Mouse (Mus musculus) kidney, postnatal 0 days (tissue): ENCODE results near the gene Trcg1. TPM values are rescaled to one million over a fixed set of nuclear protein-coding genes. Genes with fewer than 3 reads are reported as not detected.
A peak's percentile ranks its signal among the peaks of the same experiment; 100 is the strongest.

ENCODE experiments used
- ATAC-seq: fragments of 200-750 bp; cut with Nextera tagmentation; replicated peaks from 2 replicates; pipeline ENCODE4 v1.8.0; 2017; ENCODE audit warnings: low read depth, moderate number of reproducible peaks, moderate TSS enrichment, moderate library complexity; ENCODE audit not compliant: low FRiP score
- DNase-seq: peaks from one replicate; pipeline ENCODE4 v3.0.0-alpha.2; 2016; ENCODE audit warnings: low spot score
- H3K27ac ChIP-seq: fragments of 300-500 bp; sonication (generic); 2 replicates; pipeline ENCODE4 v1.5.1; 2014; ENCODE audit warnings: mild to moderate bottlenecking
- H3K27me3 ChIP-seq: fragments of 300-500 bp; sonication (generic); 2 replicates; pipeline ENCODE4 v1.6.1; 2014; ENCODE audit warnings: low read length, mixed read lengths; ENCODE audit not compliant: insufficient read depth
- H3K36me3 ChIP-seq: fragments of 300-500 bp; sonication (generic); 2 replicates; pipeline ENCODE4 v1.6.1; 2014; ENCODE audit warnings: low read length, mixed read lengths; ENCODE audit not compliant: insufficient read depth
- H3K4me1 ChIP-seq: fragments of 300-500 bp; sonication (generic); replicated peaks from 2 replicates; pipeline ENCODE4 v1.6.1; 2014; ENCODE audit warnings: antibody characterized with exemption, low read length, mixed read lengths; ENCODE audit not compliant: insufficient read depth
- H3K4me2 ChIP-seq: fragments of 300-500 bp; sonication (generic); 2 replicates; pipeline ENCODE4 v1.6.1; 2014; ENCODE audit warnings: mild to moderate bottlenecking, low read length, moderate library complexity, mixed read lengths
- H3K4me3 ChIP-seq: fragments of 300-500 bp; sonication (generic); replicated peaks from 2 replicates; pipeline ENCODE4 v1.5.1; 2014; ENCODE audit warnings: low read depth, low read length
- H3K9ac ChIP-seq: fragments of 300-500 bp; sonication (generic); 2 replicates; pipeline ENCODE4 v1.6.1; 2014; ENCODE audit warnings: low read depth, low read length
- H3K9me3 ChIP-seq: fragments of 300-500 bp; sonication (generic); replicated peaks from 2 replicates; pipeline ENCODE4 v1.6.1; 2016; ENCODE audit warnings: low read length, inconsistent platforms, mixed read lengths
- CTCF ChIP-seq: IDR thresholded peaks from 2 replicates; pipeline ENCODE4 v1.5.1; 2016; ENCODE audit warnings: antibody characterized with exemption, low read depth, mild to moderate bottlenecking, moderate library complexity
- WGBS: fragments of 180-500 bp; shearing (Covaris S2); extraction: QIAGEN DNeasy Blood & Tissue Kit; methylation state at CpG from one replicate; pipeline ENCODE4 v1.1.7; 2014; 5-methylcytosine and 5-hydroxymethylcytosine counted together
- polyA plus RNA-seq: library from polyadenylated mRNA; unstranded; fragments of >200 nt; fragmentation: Nextera tagmentation; extraction: Ambion mirVana; gene quantifications from 2 replicates; pipeline ENCODE4 v1.2.1, GENCODE M21; 2015

Gene Trcg1
- polyA plus RNA-seq, 1 experiment from 2014 or later: 0.04 TPM

DNA sequence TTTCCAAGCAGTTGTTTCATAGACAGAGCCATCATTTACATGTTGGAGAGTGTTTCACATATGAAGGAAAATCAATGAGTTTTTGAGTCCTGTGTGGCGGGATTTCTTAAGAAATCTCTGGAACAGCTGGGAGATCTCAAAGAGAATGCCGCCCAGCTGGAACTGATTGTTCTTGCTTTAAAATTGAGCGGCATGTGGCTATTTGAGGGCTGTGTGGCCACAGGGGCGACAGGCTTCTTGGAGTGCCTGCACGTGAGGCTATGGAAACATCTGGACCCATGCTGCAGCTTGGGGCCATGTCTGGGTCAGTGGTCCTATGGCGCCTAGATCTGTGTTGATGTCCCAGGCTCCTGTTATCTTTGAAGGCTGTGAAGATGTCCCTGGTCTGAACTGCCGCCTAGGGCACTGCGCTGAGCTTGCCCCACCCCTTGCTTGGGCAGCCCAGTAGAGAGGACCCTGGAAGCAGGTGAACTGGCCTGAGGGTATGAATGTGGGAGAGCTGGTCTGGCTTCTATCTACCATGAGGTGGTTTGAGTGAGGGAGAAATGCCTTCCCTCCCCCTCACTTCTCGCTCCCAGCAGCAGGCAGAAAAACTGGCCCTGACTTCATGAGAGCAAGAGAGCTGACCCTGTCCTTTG, 6.1 kb upstream of the Trcg1 start:
- Histone ChIP-seq H3K27me3 (no peaks in the 10 kb centered on the region), H3K9me3 (no peaks in the 10 kb centered on the region), H3K36me3 (no peaks in the 10 kb centered on the region), H3K27ac (peak overlapping the region; percentile 54), H3K9ac (no peak overlapping the region), H3K4me3 (no peak overlapping the region), H3K4me1 (peaks cover 10% of the 10 kb centered on the region; the same call in 1 of the 2 replicates), H3K4me2 (no peak overlapping the region)
- ATAC-seq (peak; percentile 36; the same call in 1 of the 2 replicates), DNase-seq (no peak)
- no peak for TF ChIP-seq CTCF
- WGBS: 35% methylated on average over 9 of the region's 9 CpGs

DNA sequence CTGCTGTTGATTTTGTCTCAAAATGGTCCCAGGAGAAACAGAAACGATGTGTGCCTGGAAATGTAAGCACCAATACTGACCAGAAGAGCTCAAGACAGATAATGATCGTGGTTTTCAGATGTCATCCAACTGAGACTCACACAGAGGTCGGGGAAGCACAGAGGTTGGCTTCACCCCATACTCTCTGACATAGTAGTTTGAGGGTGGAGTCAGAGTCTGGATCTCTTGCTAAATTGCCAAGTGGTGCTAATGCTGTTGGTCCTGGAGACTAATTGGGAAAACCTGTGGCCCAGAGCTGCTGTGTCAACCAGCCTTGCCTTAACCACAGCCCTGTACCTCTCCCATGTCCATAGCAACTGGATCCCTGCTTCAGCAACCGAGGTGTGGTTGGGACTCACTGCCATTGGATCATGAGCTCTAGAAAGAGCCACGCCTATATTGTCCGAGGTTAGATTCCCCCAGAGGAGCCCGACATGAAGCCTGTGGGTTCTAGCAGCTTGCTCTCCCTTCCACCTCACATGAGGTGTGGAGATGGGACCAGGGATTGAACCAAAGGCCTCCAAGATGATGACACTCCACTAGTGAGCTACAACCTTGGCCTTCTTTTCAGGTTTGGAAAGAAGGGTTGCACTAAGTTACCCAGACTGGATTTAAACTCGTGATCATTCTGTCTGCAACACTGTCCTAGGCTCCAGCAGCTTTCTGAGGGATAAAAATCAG, 4.7 kb upstream of the Trcg1 start:
- DNase-seq: no peak
- H3K4me1 ChIP-seq: peaks cover 10% of the 10 kb centered on the region; the same call in 1 of the 2 replicates
- H3K4me2 ChIP-seq: no peak overlapping the region
- no peak overlapping the region for H3K4me3 ChIP-seq
- no peak overlapping the region for H3K27ac ChIP-seq
- no peak overlapping the region for H3K9ac ChIP-seq
- WGBS: 73% methylated on average over 8 of the region's 8 CpGs
- no peak for ATAC-seq
- no peak for TF ChIP-seq CTCF
- no peaks in the 10 kb centered on the region for H3K27me3 ChIP-seq
- no peaks in the 10 kb centered on the region for H3K36me3 ChIP-seq
- H3K9me3 ChIP-seq: no peaks in the 10 kb centered on the region

DNA sequence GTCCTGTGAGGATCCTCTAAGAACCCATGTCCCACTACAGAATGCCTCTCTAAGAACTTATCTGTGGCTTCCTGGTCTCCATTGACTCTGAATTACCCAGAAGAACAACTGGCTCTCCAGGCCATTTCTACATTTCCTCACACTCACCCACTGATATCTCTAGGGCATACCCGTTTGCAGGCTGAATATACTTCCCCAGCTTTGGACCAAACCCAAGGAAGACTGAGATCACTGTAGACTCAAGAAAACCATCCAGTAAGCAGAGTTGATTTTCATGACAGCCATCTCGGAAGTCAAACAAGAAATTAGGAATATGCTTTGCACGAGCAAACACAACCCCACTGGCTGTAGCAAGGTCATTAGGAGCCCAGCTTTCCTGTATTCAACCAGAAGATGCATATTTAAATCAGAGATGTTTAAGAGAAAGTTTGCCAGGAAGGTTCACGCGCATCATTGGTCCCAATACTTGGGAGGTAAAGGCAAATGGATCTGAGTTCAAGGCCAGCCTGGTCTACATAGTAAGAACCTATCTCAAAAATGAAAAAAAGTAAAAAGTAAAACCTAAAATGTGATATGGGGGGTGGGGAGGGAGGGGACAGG, 3.9 kb upstream of the Trcg1 start:
- Histone ChIP-seq H3K4me3 (no peak overlapping the region), H3K36me3 (no peaks in the 10 kb centered on the region), H3K4me2 (no peak overlapping the region), H3K9me3 (no peaks in the 10 kb centered on the region), H3K4me1 (peaks cover 10% of the 10 kb centered on the region; the same call in 1 of the 2 replicates), H3K27ac (no peak overlapping the region), H3K27me3 (no peaks in the 10 kb centered on the region), H3K9ac (no peak overlapping the region)
- WGBS: 91% methylated on average over 5 of the region's 5 CpGs
- no peak for TF ChIP-seq CTCF
- DNase-seq: no peak
- no peak for ATAC-seq

DNA sequence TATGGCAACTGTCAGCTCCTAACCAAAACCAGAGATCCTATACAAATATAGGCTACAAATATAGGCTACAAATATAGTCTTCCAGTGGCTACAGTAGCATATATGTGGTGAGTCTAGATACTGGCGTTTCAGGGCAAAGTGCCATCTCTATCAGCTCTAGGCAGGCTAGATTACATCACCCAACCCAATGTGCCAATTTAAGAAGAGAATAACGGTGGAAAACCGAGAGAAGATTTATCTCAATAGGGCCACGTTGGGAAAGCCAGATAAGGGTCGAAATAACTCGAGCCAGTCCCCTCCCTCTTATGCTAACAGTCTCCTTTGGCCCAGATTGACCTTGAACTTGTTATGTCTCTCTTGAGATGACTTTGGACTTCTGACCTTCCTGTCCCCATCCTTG, 3.2 kb upstream of the Trcg1 start:
- 64% methylated on average over 6 of the region's 6 CpGs for WGBS

DNA sequence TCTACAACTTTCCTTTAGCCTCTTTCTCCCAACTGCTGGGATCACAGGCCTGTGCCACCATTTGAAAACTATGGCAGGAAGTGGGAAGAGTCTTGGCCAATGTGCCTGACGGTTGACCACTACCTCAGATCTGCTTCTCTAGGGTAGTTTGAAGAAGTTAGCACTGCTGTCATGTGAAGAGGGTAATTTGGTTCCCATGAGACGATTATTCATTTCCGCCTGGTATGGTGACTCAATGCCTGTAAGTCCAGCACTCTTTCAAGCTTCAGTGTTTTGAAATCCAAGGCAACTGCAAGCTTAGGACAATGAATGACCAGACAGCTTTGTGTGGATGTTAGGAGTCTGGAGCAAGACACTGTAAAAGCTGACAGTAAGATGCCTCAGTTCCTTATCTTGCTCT, 2.6 kb upstream of the Trcg1 start:
- no peaks in the 10 kb centered on the region for H3K27me3 ChIP-seq
- no peak overlapping the region for H3K27ac ChIP-seq
- H3K4me2 ChIP-seq: no peak overlapping the region
- no peak overlapping the region for H3K9ac ChIP-seq
- H3K9me3 ChIP-seq: no peaks in the 10 kb centered on the region
- no peak overlapping the region for H3K4me3 ChIP-seq
- WGBS: 88% methylated on average over 3 of the region's 3 CpGs
- no peak for DNase-seq
- ATAC-seq: no peak
- TF ChIP-seq CTCF: no peak
- H3K4me1 ChIP-seq: peaks cover 10% of the 10 kb centered on the region; the same call in 1 of the 2 replicates
- no peaks in the 10 kb centered on the region for H3K36me3 ChIP-seq

More for the DNA sequence above, 3.2 kb upstream of the Trcg1 start:
- Histone ChIP-seq H3K9me3 (no peaks in the 10 kb centered on the region), H3K36me3 (no peaks in the 10 kb centered on the region), H3K27ac (no peak overlapping the region), H3K4me3 (no peak overlapping the region), H3K4me1 (peaks cover 10% of the 10 kb centered on the region; the same call in 1 of the 2 replicates), H3K9ac (no peak overlapping the region), H3K4me2 (no peak overlapping the region), H3K27me3 (no peaks in the 10 kb centered on the region)
- DNase-seq (no peak), ATAC-seq (no peak)
- TF ChIP-seq CTCF: no peak

DNA sequence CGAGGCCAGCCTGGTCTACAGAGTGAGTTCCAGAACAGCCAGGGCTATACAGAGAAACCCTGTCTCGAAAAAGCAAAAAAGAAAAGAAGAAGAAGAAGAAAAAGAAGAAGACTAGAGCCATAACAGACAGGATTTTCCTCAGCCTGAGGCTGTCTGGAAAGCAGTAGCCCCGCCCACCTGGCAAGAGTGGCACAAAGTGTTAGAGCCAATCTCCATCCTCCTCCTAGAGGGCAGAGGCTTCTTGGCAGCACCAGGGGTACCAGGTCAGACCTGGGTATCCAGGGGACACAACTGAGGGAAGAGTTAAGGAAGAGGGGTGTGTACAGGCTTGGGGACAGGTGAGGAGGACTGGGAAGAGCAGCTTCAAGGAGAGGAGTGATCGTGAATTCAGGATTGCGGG, 1.3 kb downstream of the Trcg1 start:
- H3K4me3 ChIP-seq: no peak overlapping the region
- ATAC-seq (no peak), DNase-seq (no peak)
- H3K4me1 ChIP-seq: no peaks in the 10 kb centered on the region
- no peak for TF ChIP-seq CTCF
- no peak overlapping the region for H3K27ac ChIP-seq
- H3K27me3 ChIP-seq: no peaks in the 10 kb centered on the region
- H3K9me3 ChIP-seq: no peaks in the 10 kb centered on the region
- WGBS: 81% methylated on average over 5 of the region's 5 CpGs
- H3K9ac ChIP-seq: no peak overlapping the region
- no peaks in the 10 kb centered on the region for H3K36me3 ChIP-seq
- no peak overlapping the region for H3K4me2 ChIP-seq
